Mouse (Mus musculus): ENCODE data around the gene Adam19. TPM values are rescaled to one million over a fixed set of nuclear protein-coding genes. Genes with fewer than 3 reads are reported as not detected.

The Adam19 gene
- total RNA-seq, 2 experiments from 2014 or later = 0.46 to 0.49 TPM

DNA sequence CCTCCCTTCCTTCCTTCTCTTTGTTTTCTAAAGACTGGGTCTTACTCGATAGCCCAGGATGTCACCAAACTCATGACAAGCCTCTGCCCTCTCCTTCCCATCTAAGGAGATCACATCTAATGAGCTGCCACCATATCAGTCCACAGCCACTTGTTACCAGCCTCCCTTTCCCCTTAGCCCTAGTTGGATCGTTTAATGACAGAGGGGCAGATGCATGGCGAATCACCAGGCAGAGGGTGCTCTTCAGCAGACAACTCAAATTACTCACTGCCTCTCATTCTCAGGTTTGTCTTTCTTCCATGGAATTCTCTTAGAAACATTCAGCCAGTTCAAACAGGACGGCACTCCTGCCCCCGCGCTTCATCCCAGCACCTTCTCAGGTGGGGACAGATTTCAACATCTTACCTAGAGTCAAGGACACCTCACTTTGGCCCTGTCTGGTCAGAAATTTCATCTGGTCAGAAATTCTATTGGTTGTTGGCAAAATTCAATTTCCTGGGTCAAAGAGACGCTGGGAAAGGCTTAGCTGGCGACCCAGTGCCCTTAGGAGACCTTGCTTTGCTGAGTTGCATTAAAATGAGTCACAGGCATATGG, 16.8 kb downstream of the Adam19 start:
- no peak for ATAC-seq (replicated peaks; ENCODE audit: poor library complexity)

DNA sequence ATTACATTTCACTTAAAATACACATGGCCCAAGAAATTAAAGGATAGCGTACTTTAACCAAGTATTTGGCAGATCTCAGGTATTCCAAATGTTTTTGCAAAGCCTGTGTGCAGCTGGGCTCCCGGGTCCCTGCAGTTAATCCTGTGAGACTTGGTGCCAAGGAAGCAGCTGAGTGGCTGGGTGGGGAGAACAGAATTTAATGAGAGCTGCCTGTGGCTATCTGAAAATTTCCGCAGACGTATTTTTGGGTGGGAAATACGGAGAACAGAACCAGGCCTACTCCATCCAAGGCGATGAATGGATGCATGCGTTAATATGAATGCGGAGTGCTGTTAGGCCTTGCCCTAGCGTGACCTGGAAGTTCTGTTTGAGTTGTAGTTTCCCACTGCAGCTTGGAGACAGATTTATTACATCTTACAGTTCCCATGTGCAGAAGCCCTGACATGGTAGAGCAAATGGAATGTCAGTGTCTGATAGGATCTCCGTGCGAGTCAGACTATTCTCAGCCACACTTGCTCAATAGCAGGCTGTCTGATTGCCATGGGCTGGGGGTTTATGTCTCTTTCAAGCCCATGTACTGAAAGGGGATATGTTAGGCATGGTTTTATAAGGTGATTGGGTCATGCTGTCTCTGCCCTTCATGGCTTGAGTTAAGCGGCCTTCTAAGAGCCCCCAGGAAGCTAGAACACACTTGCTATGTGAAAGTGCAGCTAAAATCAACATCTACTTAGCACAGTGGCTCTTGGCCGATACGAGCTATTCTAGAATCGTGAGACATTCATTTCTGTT, 17.5 kb downstream of the Adam19 start:
- no peak for ATAC-seq (replicated peaks; ENCODE audit: poor library complexity)

- ATAC-seq (replicated peaks; ENCODE audit: poor library complexity) = no peak
Measured at GRCm38 (mm10) chr11:46073850-46074688, 18.3 kb downstream of the Adam19 start.

DNA sequence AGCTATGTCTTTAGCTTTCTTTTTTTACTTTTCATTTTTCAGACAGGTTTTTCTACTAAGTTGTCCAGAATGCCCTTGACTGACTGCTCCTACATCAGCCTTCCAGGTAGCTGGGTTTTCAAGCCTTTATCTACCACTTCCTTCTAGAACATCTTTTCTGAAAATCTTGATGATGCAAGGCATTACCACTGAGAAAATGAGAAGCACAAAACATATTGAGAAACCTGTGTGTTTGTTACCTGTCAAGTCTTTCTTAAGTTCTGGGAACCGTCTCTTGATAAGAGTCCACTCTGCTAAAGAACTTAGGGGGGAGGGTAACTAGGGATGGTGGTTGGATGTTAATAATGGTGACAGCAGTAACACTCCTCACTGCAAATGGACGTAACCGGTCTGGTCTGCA, 19.7 kb downstream of the Adam19 start:
- ATAC-seq (replicated peaks; ENCODE audit: poor library complexity) = no peak

DNA sequence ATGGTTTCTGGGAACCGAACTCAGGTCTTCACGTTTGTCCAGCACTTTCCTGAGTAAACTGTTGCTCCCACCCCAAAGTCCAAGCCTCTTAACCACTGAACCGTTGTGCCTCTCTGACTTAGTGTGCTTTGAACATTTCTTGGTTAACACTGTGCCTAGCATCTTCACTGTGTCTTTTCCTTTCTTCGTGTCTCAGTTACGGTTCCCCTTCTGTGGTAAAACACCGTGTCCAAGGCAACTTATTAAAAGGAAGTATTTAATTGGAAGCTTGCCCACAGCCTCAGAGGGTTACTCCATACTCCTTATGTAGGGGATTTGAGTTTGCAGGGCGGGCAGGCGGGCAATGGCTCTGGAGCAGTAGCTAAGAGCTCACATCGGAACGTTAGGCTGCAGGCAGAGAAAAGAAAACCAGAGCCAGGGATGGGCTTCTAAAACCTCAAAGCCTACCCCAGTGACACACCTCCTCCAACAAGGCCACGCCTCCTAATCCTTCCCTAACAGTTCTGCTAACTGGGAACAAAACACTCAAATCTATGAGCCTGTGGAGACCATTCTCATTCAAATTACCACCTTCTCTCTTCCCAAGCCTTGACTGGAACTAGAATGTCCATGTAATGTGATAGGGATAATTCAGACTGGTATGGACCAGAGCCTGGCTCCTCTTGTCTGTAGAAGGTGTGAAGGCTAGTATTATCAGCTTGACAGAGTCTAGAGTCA, 20.8 kb downstream of the Adam19 start:
- peak; percentile 74 for ATAC-seq (replicated peaks; ENCODE audit: poor library complexity)

GRCm38 (mm10) chr11:46077304-46077703, 21.5 kb downstream of the Adam19 start:
- ATAC-seq (replicated peaks; ENCODE audit: poor library complexity) = peak; percentile 4; the same call in 1 of the 2 replicates

DNA sequence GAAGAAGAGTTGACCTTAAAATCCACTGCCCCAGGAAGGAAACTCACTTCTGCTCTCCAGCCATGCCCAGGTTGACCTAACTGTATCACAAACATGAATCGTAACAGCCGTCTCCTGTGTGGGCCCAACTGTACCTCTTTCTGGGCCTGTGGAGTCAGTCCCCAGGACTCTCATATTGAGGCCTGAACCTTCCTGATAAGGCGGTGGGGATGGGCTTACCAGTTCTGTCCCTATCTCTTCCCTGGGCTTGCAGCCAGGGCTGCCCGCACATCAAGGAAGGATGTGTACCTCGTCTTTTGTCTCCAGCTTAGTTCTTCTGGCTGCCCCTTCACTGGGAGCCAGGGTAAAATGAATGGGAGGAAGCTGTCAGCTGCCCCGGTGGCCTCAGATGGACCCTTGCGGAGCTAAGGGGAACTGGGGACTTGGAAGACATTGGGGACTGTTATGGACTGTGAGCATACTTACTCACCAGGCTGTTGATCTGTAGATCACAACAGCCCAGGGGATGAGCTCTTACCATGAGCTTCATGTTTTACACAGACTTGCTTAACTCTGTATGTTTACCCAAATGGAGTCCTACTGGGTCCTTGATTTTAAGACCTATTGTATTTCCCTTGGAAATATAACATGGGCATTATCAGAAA, 22.1 kb downstream of the Adam19 start:
- peak; percentile 87 for ATAC-seq (replicated peaks; ENCODE audit: poor library complexity)

- no peak for ATAC-seq (replicated peaks; ENCODE audit: poor library complexity)
Measured at GRCm38 (mm10) chr11:46081075-46081474, 25.3 kb downstream of the Adam19 start.

GRCm38 (mm10) chr11:46083405-46083804, 27.6 kb downstream of the Adam19 start:
- peak; percentile 39; the same call in 1 of the 2 replicates for ATAC-seq (replicated peaks; ENCODE audit: poor library complexity)

- ATAC-seq (replicated peaks; ENCODE audit: poor library complexity) = no peak
Measured at GRCm38 (mm10) chr11:46083835-46084444, 28.1 kb downstream of the Adam19 start.

- ATAC-seq (replicated peaks; ENCODE audit: poor library complexity) = no peak
Measured at GRCm38 (mm10) chr11:46084568-46084967, 28.8 kb downstream of the Adam19 start.

- ATAC-seq (replicated peaks; ENCODE audit: poor library complexity) = no peak
Measured at GRCm38 (mm10) chr11:46085398-46086163, 29.8 kb downstream of the Adam19 start.

- ATAC-seq (replicated peaks; ENCODE audit: poor library complexity) = no peak
Measured at GRCm38 (mm10) chr11:46086446-46086845, 30.7 kb downstream of the Adam19 start.

DNA sequence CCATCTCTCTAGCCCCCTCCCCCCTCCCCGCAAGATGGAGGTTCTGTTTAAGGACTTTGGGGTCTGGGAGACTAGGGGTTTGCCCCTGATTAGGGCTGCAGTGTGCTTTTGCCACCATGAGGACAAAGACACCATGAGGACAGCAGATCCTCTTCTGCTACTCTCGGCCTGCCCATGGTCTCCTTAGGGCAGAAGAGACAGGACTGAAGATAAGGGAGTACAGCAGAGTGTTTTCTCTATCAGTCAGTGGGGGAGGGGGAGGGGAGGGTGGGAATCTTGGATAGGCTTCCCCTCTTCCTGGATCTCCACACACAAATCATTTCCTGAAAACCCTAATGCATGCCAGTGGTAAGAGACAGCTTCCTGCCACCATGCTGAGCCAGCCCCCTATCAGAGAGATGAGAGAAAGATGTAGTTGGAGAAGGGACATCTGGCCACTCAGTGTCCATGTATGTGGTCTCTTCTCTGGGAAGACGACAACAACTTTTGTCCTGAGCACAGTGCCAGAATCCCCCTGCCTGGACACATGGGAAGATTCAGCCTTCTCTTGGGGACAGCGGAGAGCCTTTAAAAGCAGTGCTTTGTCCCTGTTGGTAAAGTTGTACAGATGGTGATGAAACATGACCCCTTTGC, 33.4 kb downstream of the Adam19 start:
- no peak for ATAC-seq (replicated peaks; ENCODE audit: poor library complexity)

GRCm38 (mm10) chr11:46090036-46090725, 34.4 kb downstream of the Adam19 start:
- ATAC-seq (replicated peaks; ENCODE audit: poor library complexity) = peak; percentile 16; the same call in 1 of the 2 replicates

GRCm38 (mm10) chr11:46090951-46091667, 35.3 kb downstream of the Adam19 start:
- peak; percentile 93 for ATAC-seq (replicated peaks; ENCODE audit: poor library complexity)

GRCm38 (mm10) chr11:46092121-46092520, 36.3 kb downstream of the Adam19 start:
- no peak for ATAC-seq (replicated peaks; ENCODE audit: poor library complexity)

Measured in megakaryocyte progenitor cell, adult 5-6 weeks (primary cell).